In genomic region chr12:73546086-73546711, GRCm38 (mm10) we compare ENCODE assay signal across 9 mouse cellular contexts. TPM values are rescaled to one million over a fixed set of nuclear protein-coding genes. Genes with fewer than 3 reads are reported as not detected.
A peak's percentile ranks its signal among the peaks of the same experiment; 100 is the strongest.
DNase-seq lines count a peak whose midpoint lies in the region; ATAC-seq lines count a peak whose summit lies in the region.
"Had no signal": no experiment of that assay in that cellular context is flagged by ENCODE, and none has a peak within 500 bp of the region (broad histone marks: within the 10 kb centered on the region; RNA-seq: fewer than 3 reads in every experiment).

Gene Tmem30b (minus strand): TSS chr12:73546392.

- H3K4me3 ChIP-seq in hindbrain, embryonic 15.5 days = peak within 1 kb of the TSS; percentile 29
- peak within 1 kb of the TSS; percentile 46 for H3K4me3 ChIP-seq in liver, embryonic 12.5 days
- peak within 1 kb of the TSS; percentile 38 for H3K4me3 ChIP-seq in neural tube, embryonic 15.5 days (replicated peaks)

- ATAC-seq in hindbrain, embryonic 15.5 days (ENCODE audit: low FRiP score, low read depth) = no peak
- ATAC-seq in liver, embryonic 12.5 days = peak; percentile 54; the same call in 1 of the 2 replicates
- ATAC-seq in neural tube, embryonic 15.5 days (ENCODE audit: low FRiP score) = 0 out of 2 replicates have a peak, but pooled peaks have one; percentile 31

- peaks cover 14% of the 10 kb centered on the region for H3K4me1 ChIP-seq in hindbrain, embryonic 15.5 days (replicated peaks)
- peaks cover 13% of the 10 kb centered on the region for H3K4me1 ChIP-seq in liver, embryonic 12.5 days
- peaks cover 14% of the 10 kb centered on the region for H3K4me1 ChIP-seq in neural tube, embryonic 15.5 days

- H3K27me3 ChIP-seq in hindbrain, embryonic 15.5 days = peaks cover 86% of the 10 kb centered on the region
- H3K27me3 ChIP-seq in liver, embryonic 12.5 days (replicated peaks) = peaks cover 87% of the 10 kb centered on the region
- peaks cover 88% of the 10 kb centered on the region for H3K27me3 ChIP-seq in neural tube, embryonic 15.5 days (replicated peaks)

- H3K4me2 ChIP-seq in hindbrain, embryonic 15.5 days = peak within 1 kb of the TSS; percentile 51
- peak within 1 kb of the TSS; percentile 68 for H3K4me2 ChIP-seq in liver, embryonic 12.5 days
- H3K4me2 ChIP-seq in neural tube, embryonic 15.5 days = peak within 1 kb of the TSS; percentile 59

- 5% methylated on average over 32 of the region's 61 CpGs for WGBS in hindbrain, embryonic 15.5 days
- WGBS in liver, embryonic 12.5 days (ENCODE audit: insufficient replicate concordance) = 4% methylated on average over 42 of the region's 61 CpGs
- WGBS in neural tube, embryonic 15.5 days = 3% methylated on average over 38 of the region's 61 CpGs

- no peaks in the 10 kb centered on the region for H3K36me3 ChIP-seq in hindbrain, embryonic 15.5 days
- no peaks in the 10 kb centered on the region for H3K36me3 ChIP-seq in liver, embryonic 12.5 days
- H3K36me3 ChIP-seq in neural tube, embryonic 15.5 days = no peaks in the 10 kb centered on the region

- H3K9ac ChIP-seq in hindbrain, embryonic 15.5 days = no peak within 1 kb of the TSS
- peak within 1 kb of the TSS; percentile 24 for H3K9ac ChIP-seq in liver, embryonic 12.5 days
- H3K9ac ChIP-seq in neural tube, embryonic 15.5 days (replicated peaks) = 0 out of 2 replicates have a peak within 1 kb of the TSS, but pooled peaks have one; percentile 7

- peak; percentile 20 for DNase-seq in adrenal gland, postnatal 14 days
- DNase-seq in adrenal gland, postnatal 10 days = no peak
- DNase-seq in WW6 (ENCODE audit: low read depth, low spot score) = peak; percentile 20
- DNase-seq in right cerebral cortex, postnatal 25 days = no peak
- DNase-seq in left cerebral cortex, adult 18-20 months (ENCODE audit: low spot score in 2 of 2) = no peak

- no peaks in the 10 kb centered on the region for H3K9me3 ChIP-seq in hindbrain, embryonic 15.5 days
- H3K9me3 ChIP-seq in liver, embryonic 12.5 days (replicated peaks) = no peaks in the 10 kb centered on the region
- no peaks in the 10 kb centered on the region for H3K9me3 ChIP-seq in neural tube, embryonic 15.5 days (replicated peaks)

- H3K27ac ChIP-seq in hindbrain, embryonic 15.5 days (replicated peaks) = no peak within 1 kb of the TSS
- H3K27ac ChIP-seq in liver, embryonic 12.5 days = no peak within 1 kb of the TSS
- no peak within 1 kb of the TSS for H3K27ac ChIP-seq in neural tube, embryonic 15.5 days (replicated peaks)

RNA-seq across cellular contexts. Expression of gene Tmem30b, which starts in this region (rescaled TPM):
- total RNA-seq in adrenal gland, postnatal 14 days (2021) = 0.64 and 3.1 TPM in 2 replicates
- total RNA-seq in adrenal gland, postnatal 10 days (2021) = 1 to 10 TPM; 3.0 to 5.8 TPM
- polyA plus RNA-seq in hindbrain, embryonic 15.5 days (2015; fragmentation: Nextera tagmentation; extraction: Ambion mirVana) = 0.24 and 0.38 TPM in 2 replicates
- 0.60 and 0.87 TPM in 2 replicates for polyA plus RNA-seq in liver, embryonic 12.5 days (2016; fragmentation: Nextera tagmentation; extraction: Ambion mirVana)
- 0.52 and 5.4 TPM in 2 replicates for polyA plus RNA-seq in neural tube, embryonic 15.5 days (2015; fragmentation: Nextera tagmentation; extraction: Ambion mirVana)
- under 1 TPM; 0.30 to 0.40 TPM for total RNA-seq in left cerebral cortex, adult 18-20 months (2021)
- total RNA-seq: hematopoietic stem cell, adult 5-6 weeks had no signal

Comparison
In these comparisons a context has a peak if more than half of its experiments do, and no peak if none do; other contexts are left out.
1. DNase-seq: peak in adrenal gland, postnatal 14 days (single experiment) and WW6 (single experiment); none in adrenal gland, postnatal 10 days (single experiment), right cerebral cortex, postnatal 25 days (single experiment) and left cerebral cortex, adult 18-20 months (0 of 2).
2. Peak in ATAC-seq, H3K4me3 ChIP-seq, H3K9ac ChIP-seq and H3K4me2 ChIP-seq in liver, embryonic 12.5 days; RNA of the gene not detected or under 1 TPM.
3. Peak in every context shown above with its lines, with median percentiles within 50 percentile points of each other: H3K4me2 ChIP-seq and H3K4me3 ChIP-seq.